Mouse (Mus musculus) lung, adult 18-20 months (tissue): ENCODE measurements around the gene Fntb.

Experiments
- DNase-seq, 2 experiments: peaks; one replicate each; pipeline ENCODE4 v3.0.0; 2022; ENCODE audit warnings: mixed read lengths in 2 of 2

Fntb gene

GRCm38 (mm10) chr12:76961052-76961931 lies 195.9 kb downstream of the Fntb start:
- peak in 1 of 2 experiments; percentile 26 for DNase-seq

GRCm38 (mm10) chr12:76961932-76962891 lies 196.8 kb downstream of the Fntb start, which contains the start of gene Max:
Gene Max (minus strand): TSS chr12:76962201.
- DNase-seq = peak; percentile 99 to 100

- DNase-seq = no peak
Observed at GRCm38 (mm10) chr12:76965089-76965488, 199.7 kb downstream of the Fntb start.

GRCm38 (mm10) chr12:76965876-76966275 lies 200.5 kb downstream of the Fntb start:
- DNase-seq = peak; percentile 52 to 58
